Mouse (Mus musculus) hindbrain, embryonic 15.5 days (tissue): ENCODE results near the gene Gm8653. TPM values are rescaled to one million over a fixed set of nuclear protein-coding genes. Genes with fewer than 3 reads are reported as not detected.
"Not testable (repeated sequence)": the region's sequence is repeated elsewhere in the genome, so short reads cannot be mapped to it uniquely, and the experiment has no call there.

Experiments used
- ATAC-seq: fragments of 200-750 bp; cut with Nextera tagmentation; 2 replicates; pipeline ENCODE4 v1.8.0; 2017; ENCODE audit warnings: low read depth, moderate number of reproducible peaks, moderate TSS enrichment; ENCODE audit not compliant: low FRiP score
- H3K27ac ChIP-seq: fragments of 300-500 bp; sonication (generic); replicated peaks from 2 replicates; pipeline ENCODE4 v1.5.1; 2015; ENCODE audit warnings: mild to moderate bottlenecking, inconsistent platforms
- H3K27me3 ChIP-seq: fragments of 300-500 bp; sonication (generic); 2 replicates; pipeline ENCODE4 v1.6.1; 2015; ENCODE audit warnings: control low read depth, inconsistent platforms
- H3K36me3 ChIP-seq: fragments of 300-500 bp; sonication (generic); 2 replicates; pipeline ENCODE4 v1.6.1; 2015; ENCODE audit warnings: control low read depth, inconsistent platforms
- H3K4me1 ChIP-seq: fragments of 300-500 bp; sonication (generic); replicated peaks from 2 replicates; pipeline ENCODE4 v1.6.1; 2015; ENCODE audit warnings: control low read depth, inconsistent platforms
- H3K4me2 ChIP-seq: fragments of 300-500 bp; sonication (generic); 2 replicates; pipeline ENCODE4 v1.6.1; 2015; ENCODE audit warnings: moderate library complexity, mild to moderate bottlenecking, inconsistent platforms
- H3K4me3 ChIP-seq: fragments of 300-500 bp; sonication (generic); 2 replicates; pipeline ENCODE4 v1.5.1; 2015; ENCODE audit warnings: mild to moderate bottlenecking, inconsistent platforms
- H3K9ac ChIP-seq: fragments of 300-500 bp; sonication (generic); 2 replicates; pipeline ENCODE4 v1.6.1; 2015; ENCODE audit warnings: inconsistent platforms
- H3K9me3 ChIP-seq: fragments of 300-500 bp; sonication (generic); 2 replicates; pipeline ENCODE4 v1.6.1; 2016; ENCODE audit warnings: control low read depth, inconsistent platforms
- WGBS: fragments of 180-500 bp; shearing (Covaris S2); methylation state at CpG from one replicate; pipeline ENCODE4 v1.1.7; 2015; 5-methylcytosine and 5-hydroxymethylcytosine counted together
- polyA plus RNA-seq: library from polyadenylated mRNA; unstranded; fragments of >200 nt; fragmentation: Nextera tagmentation; extraction: Ambion mirVana; gene quantifications from 2 replicates; pipeline ENCODE4 v1.2.1, GENCODE M21; 2015

Gene Gm8653
- not detected in 2 replicates for polyA plus RNA-seq

DNA sequence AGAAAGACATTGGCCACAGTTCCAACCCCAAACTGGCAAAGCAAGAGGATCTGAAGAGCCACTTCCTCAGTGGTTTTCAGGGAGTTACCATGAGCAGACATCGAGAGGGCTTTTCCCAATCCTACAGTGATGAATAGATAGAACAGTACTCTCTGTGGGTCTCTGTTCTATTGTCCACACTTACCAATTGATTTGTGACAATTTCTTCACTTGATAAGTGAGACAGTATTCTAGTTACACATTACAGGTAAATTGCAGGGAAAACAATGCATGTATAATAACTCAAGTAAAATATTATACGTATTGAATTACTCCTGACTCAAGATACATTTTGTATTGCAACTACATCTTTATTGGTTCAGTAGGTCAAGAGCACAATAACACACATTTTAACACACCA, at the start of gene Gm8653:
Gene Gm8653, minus strand, starts transcription at position 101 of the 400 bp plus-strand sequence.
- not testable (repeated sequence) for H3K36me3 ChIP-seq, H3K9me3 ChIP-seq, H3K9ac ChIP-seq, H3K4me1 ChIP-seq, H3K27ac ChIP-seq, H3K4me3 ChIP-seq, ATAC-seq, H3K4me2 ChIP-seq, H3K27me3 ChIP-seq
- WGBS: no CpG with 5 or more reads among the region's 2 CpGs

DNA sequence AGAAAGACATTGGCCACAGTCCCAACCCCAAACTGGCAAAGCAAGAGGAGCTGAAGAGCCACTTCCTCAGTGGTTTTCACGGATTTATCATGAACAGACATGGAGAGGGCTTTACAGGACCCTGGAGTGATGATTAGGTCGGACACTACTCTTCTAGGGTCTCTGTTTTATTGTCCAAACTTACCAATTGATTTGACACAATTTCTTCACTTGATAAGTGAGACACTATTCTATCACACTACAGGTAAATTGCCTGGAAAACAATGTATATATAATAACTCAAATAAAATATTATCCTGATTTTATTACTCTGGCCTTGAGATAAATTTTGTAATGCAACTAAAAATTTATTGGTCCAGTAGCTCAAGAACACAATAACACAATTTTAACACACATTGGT, 28.3 kb upstream of the Gm8653 start, which contains the start of gene Gm8453:
Gene Gm8453, minus strand, starts transcription at position 101 of the 400 bp plus-strand sequence.
- not testable (repeated sequence) for H3K4me3 ChIP-seq, ATAC-seq

DNA sequence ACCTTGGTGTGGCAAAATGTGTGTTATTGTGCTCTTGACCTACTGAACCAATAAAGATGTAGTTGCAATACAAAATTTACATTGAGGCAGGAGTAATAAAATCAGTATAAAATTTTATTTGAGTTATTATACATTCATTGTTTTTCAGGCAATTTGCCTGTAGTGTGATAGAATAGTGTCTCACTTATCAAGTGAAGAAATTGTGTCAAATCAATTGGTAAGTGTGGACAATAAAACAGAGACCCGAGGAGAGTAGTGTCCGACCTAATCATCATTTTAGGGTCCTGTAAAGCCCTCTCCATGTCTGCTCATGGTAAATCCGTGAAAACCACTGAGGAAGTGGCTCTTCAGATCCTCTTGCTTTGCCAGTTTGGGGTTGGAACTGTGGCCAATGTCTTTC, 12.0 kb downstream of the Gm8653 start, which contains the start of gene Vmn1r143:
Gene Vmn1r143, plus strand, starts transcription at position 301 of the 400 bp plus-strand sequence.
- H3K4me1 ChIP-seq, H3K36me3 ChIP-seq, H3K4me2 ChIP-seq, H3K27ac ChIP-seq, H3K27me3 ChIP-seq, H3K9ac ChIP-seq, H3K4me3 ChIP-seq, ATAC-seq, H3K9me3 ChIP-seq: not testable (repeated sequence)
- no CpG with 5 or more reads among the region's 3 CpGs for WGBS

More for the DNA sequence above, 28.3 kb upstream of the Gm8653 start, which contains the start of gene Gm8453:
- not testable (repeated sequence) for H3K4me1 ChIP-seq, H3K9me3 ChIP-seq, H3K36me3 ChIP-seq, H3K27me3 ChIP-seq, H3K4me2 ChIP-seq, H3K27ac ChIP-seq, H3K9ac ChIP-seq
- WGBS: 30% methylated on average over 2 of the region's 2 CpGs

- H3K36me3 ChIP-seq, ATAC-seq, H3K9me3 ChIP-seq, H3K4me3 ChIP-seq, H3K9ac ChIP-seq, H3K4me1 ChIP-seq, H3K27ac ChIP-seq, H3K27me3 ChIP-seq, H3K4me2 ChIP-seq: not testable (repeated sequence)
- no CpG with 5 or more reads among the region's 3 CpGs for WGBS
Observed at GRCm38 (mm10) chr7:22163935-22164334, 37.1 kb downstream of the Gm8653 start, which contains the start of gene Vmn1r142. Gene Vmn1r142 (minus strand): TSS chr7:22164035.

Other genes with a start within 250 kb of the Gm8653 start
- gene Vmn1r137, start 206.7 kb downstream of the Gm8653 start, polyA plus RNA-seq: not detected in 2 replicates
- not detected in 2 replicates for gene Vmn1r138, start 172.4 kb downstream of the Gm8653 start, polyA plus RNA-seq
- gene Gm6176, start 145.0 kb downstream of the Gm8653 start, polyA plus RNA-seq: not detected in 2 replicates
- not detected in 2 replicates for gene Vmn1r139, start 132.2 kb downstream of the Gm8653 start, polyA plus RNA-seq
- gene Gm16451, start 83.0 kb downstream of the Gm8653 start, polyA plus RNA-seq: not detected in 2 replicates
- not detected in 2 replicates for gene Gm10666, start 66.5 kb downstream of the Gm8653 start, polyA plus RNA-seq
- gene Vmn1r142, start 37.2 kb downstream of the Gm8653 start, polyA plus RNA-seq: not detected in 2 replicates
- gene Vmn1r143, start 11.9 kb downstream of the Gm8653 start, polyA plus RNA-seq: not detected in 2 replicates
- gene Gm8453, start 28.2 kb upstream of the Gm8653 start, polyA plus RNA-seq: not detected in 2 replicates
- not detected in 2 replicates for gene Gm4187, start 128.5 kb upstream of the Gm8653 start, polyA plus RNA-seq
- gene Gm8660, start 169.8 kb upstream of the Gm8653 start, polyA plus RNA-seq: not detected in 2 replicates
- not detected in 2 replicates for gene Vmn1r148, start 212.3 kb upstream of the Gm8653 start, polyA plus RNA-seq
- not detected in 2 replicates for gene Vmn1r149, start 237.0 kb upstream of the Gm8653 start, polyA plus RNA-seq